ENCODE assay signal across 8 mouse cellular contexts in genomic region chr13:45964853-45965593, GRCm38 (mm10). TPM values are rescaled to one million over a fixed set of nuclear protein-coding genes. Genes with fewer than 3 reads are reported as not detected.
DNase-seq lines count a peak whose midpoint lies in the region; ATAC-seq and TF ChIP-seq lines count a peak whose summit lies in the region.

Gene Atxn1, minus strand, starts transcription at chr13:45965008.

- intact Hi-C loops in left cerebral cortex, postnatal 36 days (cut with DNase I): loop anchor here (2.0 to 10.0 kb wide), 5 partner anchors 58 to 350 kb away; no protein-coding TSS in a partner anchor

- peak within 1 kb of the TSS; percentile 96 for H3K27ac ChIP-seq in hindbrain, postnatal 0 days
- peak within 1 kb of the TSS; percentile 93 for H3K27ac ChIP-seq in midbrain, embryonic 10.5 days (replicated peaks)

- H3K27me3 ChIP-seq in hindbrain, postnatal 0 days (ENCODE audit: insufficient read depth, low read length): no peaks in the 10 kb centered on the region
- H3K27me3 ChIP-seq in midbrain, embryonic 10.5 days (ENCODE audit: low read depth, poor library complexity, severe bottlenecking): peaks cover 53% of the 10 kb centered on the region

- peak within 1 kb of the TSS; percentile 95 for H3K4me3 ChIP-seq in hindbrain, postnatal 0 days (ENCODE audit: low read length)
- H3K4me3 ChIP-seq in midbrain, embryonic 10.5 days: peak within 1 kb of the TSS; percentile 91

- ATAC-seq in common myeloid progenitor, adult 5-6 weeks (replicated peaks; ENCODE audit: low read depth, poor library complexity, severe bottlenecking): peak; percentile 59
- ATAC-seq in hindbrain, postnatal 0 days: peak; percentile 81

- peak within 1 kb of the TSS; percentile 92 for H3K4me2 ChIP-seq in hindbrain, postnatal 0 days (ENCODE audit: low read depth, low read length)

- no peak for TF ChIP-seq CTCF in hindbrain, postnatal 0 days (IDR thresholded peaks at IDR 0.05; ENCODE audit: low read depth)

- peak; percentile 91 for DNase-seq in adipocyte (ENCODE audit: low spot score)
- peak; percentile 66 to 78 for DNase-seq in gastrocnemius, adult 8-10 months (ENCODE audit: low spot score in 2 of 2)
- DNase-seq in hindbrain, postnatal 0 days (ENCODE audit: low spot score): peak; percentile 88
- peak; percentile 61 to 64 for DNase-seq in left cerebral cortex, postnatal 36 days (ENCODE audit: low spot score in 2 of 2)
- DNase-seq in midbrain, embryonic 10.5 days (ENCODE audit: low spot score): peak; percentile 78
- DNase-seq in right cerebral cortex, postnatal 4 days: peak; percentile 72
- peak; percentile 91 for DNase-seq in yolk sac, embryonic 10.5 days (ENCODE audit: low spot score)

- no peaks in the 10 kb centered on the region for H3K36me3 ChIP-seq in hindbrain, postnatal 0 days (ENCODE audit: insufficient read depth, low read length)
- no peaks in the 10 kb centered on the region for H3K36me3 ChIP-seq in midbrain, embryonic 10.5 days

- under 1% methylated on average over 52 of the region's 53 CpGs for WGBS in hindbrain, postnatal 0 days
- 0% methylated on average over 46 of the region's 53 CpGs for WGBS in midbrain, embryonic 10.5 days

- H3K9me3 ChIP-seq in hindbrain, postnatal 0 days (ENCODE audit: low read length): no peaks in the 10 kb centered on the region
- no peaks in the 10 kb centered on the region for H3K9me3 ChIP-seq in midbrain, embryonic 10.5 days (replicated peaks)

- peak within 1 kb of the TSS; percentile 94 for H3K9ac ChIP-seq in hindbrain, postnatal 0 days (replicated peaks; ENCODE audit: low read length)

- H3K4me1 ChIP-seq in hindbrain, postnatal 0 days (ENCODE audit: insufficient read depth, low read length): 0 out of 2 replicates have a peak, but pooled peaks cover 21% of the 10 kb centered on the region
- H3K4me1 ChIP-seq in midbrain, embryonic 10.5 days: peaks cover 59% of the 10 kb centered on the region

RNA-seq across cellular contexts. Expression of gene Atxn1, which starts in this region (rescaled TPM):
- total RNA-seq in common myeloid progenitor, adult 5-6 weeks (2017): 6.9 and 9.0 TPM in 2 replicates
- 10 to 100 TPM; 40.3 to 60.6 (median 42.9) TPM for total RNA-seq in gastrocnemius, adult 8-10 months (2022)
- total RNA-seq in hindbrain, postnatal 0 days (2014; rRNA removed): 32.0 and 44.6 TPM in 2 replicates
- 8.6 and 9.3 TPM in 2 replicates for polyA plus RNA-seq in hindbrain, postnatal 0 days (2015; fragmentation: Nextera tagmentation; extraction: Ambion mirVana)
- total RNA-seq in left cerebral cortex, postnatal 36 days (2021): 100 to 1,000 TPM; 156 to 184 TPM
- 1.3 and 2.2 TPM in 2 replicates for polyA plus RNA-seq in midbrain, embryonic 10.5 days (2016; fragmentation: Nextera tagmentation; extraction: Ambion mirVana)

Comparison
In these comparisons a context has a peak if more than half of its experiments do, and no peak if none do; other contexts are left out.
1. Peak in every context shown above with its lines: DNase-seq, ATAC-seq, H3K4me3 ChIP-seq and H3K27ac ChIP-seq.